Mouse (Mus musculus) lung, postnatal 10 days (tissue): ENCODE measurements around the gene Alox12b.

Source experiments
- DNase-seq: peaks from one replicate; pipeline ENCODE4 v3.0.0; 2021

The Alox12b gene

DNA sequence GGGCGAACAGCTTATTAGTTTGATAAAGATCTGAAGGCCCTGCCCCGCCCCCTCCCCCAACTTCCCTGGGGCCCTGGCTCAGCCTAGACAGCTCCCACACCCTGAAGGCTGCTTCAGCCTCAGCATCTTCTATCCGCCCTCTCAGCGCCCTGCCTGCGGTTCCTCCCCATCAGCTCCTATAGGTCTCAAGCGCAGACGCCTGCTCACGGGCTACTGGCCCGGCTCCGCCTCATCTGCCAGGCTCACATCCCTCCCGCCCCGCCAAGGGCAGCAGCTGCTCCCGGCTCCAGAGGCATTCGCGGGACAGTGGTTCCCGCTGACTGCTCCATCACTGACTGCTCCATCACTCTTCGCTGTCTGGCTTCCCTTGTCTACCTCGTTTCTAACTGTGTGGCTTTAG, at the start of gene Alox12b:
TSS of gene Alox12b (plus strand) at position 190 of the 400 bp plus-strand sequence.
- DNase-seq = no peak

DNA sequence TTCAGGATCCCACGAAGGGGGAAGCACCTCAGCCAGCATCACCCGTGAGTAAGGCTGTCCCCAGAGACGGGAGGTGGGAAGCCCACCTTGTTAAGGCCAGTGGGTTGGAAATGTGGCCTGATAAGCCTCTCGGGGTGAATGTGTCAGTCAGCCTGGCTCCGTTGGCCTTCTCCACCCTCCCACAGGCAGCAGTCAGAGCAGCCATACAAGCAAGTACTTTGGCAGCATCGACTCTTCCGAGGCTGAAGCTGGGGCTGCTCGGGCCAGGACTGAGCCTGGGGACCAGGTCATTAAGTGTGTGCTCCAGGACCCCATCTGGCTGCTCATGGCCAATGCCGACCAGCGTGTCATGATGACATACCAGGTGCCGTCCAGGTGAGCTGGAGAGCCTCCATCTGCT, 49.1 kb upstream of the Alox12b start:
- DNase-seq = no peak

DNA sequence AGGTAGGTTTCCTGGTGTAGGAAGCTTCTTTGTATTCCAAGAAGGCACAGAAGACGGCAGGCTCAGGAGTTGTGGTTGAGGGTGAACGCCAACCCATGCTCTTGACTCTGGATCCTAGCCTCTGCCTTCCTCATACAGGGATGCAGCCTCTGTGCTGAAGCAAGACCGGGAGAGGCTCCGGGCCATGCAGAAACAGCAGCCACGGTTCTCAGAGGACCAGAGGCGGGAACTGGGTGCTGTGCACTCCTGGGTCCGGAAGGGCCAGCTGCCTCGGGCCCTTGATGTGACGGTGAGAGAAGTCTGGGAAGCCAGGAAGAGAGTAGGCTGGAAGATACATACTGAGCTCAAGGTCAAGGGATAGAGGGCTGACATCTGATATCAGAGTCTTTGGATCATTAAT, 48.6 kb upstream of the Alox12b start:
- no peak for DNase-seq

DNA sequence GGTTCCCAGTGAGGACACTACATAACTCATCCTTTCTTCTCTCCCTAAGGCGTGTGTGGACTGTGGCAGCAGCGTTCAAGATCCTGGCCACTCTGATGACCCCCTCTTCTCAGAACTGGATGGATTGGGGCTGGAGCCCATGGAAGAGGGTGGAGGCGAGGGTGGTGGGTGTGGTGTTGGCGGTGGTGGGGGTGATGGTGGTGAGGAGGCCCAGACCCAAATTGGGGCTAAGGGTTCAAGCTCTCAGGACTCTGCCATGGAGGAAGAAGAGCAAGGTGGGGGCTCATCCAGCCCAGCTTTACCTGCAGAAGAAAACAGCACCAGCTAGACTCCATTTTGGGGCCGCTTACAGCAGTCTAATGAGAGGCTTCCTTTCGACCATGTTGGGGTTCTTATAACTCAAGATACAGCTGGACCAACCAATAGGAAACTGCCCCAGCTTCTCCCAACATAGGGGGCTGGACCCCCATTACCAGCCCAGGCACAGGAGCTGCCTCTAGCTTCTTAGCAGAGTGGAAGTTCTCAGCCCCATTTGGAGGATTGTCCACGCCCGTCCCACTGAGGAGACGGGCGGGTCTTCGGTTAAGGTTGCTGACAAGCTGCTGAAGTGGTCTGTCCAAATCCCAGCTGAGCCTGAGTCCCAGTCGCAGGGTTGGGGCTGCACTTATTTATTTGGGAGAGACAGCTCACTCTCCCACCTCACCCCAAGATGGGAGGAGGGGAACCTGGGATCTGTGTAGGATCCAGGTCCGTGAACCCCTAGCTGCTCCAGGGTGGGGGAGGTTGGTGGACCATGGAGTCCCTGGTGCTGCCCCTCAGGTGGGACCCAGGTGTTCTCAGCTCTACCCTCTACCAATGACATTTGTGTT, 47.5 kb upstream of the Alox12b start:
- DNase-seq = no peak

DNA sequence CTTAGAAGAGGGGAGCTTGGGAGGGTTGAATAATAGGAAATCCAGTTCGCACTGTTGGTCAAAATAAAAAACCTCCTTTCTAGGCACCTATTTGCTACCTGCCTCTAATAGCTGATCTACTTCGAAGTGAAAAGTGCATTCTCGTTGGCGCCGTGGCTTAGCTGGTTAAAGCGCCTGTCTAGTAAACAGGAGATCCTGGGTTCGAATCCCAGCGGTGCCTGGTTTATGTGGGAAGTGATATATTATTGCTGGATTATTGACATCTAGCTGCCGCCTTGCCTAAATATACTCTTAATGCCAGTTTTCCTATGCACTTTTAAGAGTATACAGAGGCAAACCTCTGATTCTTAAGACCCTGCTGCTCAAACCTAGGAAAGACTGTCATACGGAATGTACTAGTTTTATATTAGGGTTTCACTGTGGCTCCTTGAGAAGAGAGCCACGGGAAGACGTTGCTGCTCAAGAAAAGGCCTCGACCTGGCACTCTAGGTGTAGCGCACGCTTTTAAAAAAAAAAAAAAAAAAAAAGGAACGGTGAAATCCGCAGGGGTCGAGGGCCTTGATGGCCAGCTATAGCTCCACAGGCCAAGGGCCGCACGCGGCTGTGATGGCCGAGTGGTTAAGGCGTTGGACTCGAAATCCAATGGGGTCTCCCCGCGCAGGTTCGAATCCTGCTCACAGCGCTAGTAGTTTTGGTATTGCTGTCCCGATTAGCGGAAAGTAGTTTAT, 46.3 kb upstream of the Alox12b start:
- peak; percentile 94 for DNase-seq

DNA sequence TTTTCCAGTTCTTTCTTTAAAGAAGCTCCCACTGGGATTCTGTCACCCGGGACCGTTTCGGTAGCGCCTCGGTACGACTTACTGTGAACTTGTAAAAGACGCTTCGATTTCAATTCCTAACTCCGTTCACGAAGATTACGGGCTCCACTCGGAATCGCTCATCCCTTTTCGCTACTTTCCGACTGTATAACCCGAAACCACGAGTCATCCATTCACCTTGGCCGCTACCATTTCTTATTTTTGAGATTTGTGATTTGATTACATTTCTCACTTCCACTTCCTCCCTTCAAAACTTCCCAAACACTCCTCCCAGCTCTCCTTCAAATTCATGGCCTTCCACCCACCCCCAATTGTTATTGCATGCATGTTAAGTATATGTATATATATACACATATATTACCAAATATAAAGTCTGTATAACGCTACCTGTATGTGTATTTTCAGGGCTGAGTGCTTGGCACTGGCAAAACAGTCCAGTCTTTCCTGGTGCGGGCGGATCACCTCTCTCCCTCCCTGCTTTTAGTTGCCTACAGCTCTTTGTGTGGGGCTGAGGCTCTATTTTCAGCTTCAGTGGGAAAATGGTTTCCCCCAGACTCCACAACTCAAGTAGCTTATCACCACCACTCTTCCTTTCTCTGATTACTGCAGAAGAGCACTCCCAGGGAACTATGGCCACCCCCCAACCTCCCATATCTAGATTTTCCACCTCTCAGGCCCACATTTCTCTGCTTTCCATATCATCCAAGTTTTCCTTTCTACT, 45.6 kb upstream of the Alox12b start:
- no peak for DNase-seq

DNA sequence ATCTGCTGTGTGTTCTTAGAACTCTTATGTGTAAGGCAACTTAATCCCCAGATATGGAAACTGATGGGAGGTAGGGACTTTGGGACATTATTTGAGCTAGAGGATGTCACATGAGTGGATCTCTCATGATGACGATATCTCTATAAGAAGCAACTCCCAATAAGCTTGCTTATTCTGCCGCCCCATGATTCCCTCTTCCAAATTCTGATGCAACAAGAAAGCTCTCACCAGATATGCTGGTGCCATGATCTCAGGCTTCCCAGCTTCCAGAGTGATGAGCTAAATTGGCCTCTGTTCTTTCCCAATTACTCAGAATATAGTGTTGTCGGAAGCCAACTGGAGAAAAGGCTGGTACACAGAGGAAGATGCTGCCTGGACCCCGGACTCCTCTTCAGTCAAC, 44.9 kb upstream of the Alox12b start:
- no peak for DNase-seq

DNA sequence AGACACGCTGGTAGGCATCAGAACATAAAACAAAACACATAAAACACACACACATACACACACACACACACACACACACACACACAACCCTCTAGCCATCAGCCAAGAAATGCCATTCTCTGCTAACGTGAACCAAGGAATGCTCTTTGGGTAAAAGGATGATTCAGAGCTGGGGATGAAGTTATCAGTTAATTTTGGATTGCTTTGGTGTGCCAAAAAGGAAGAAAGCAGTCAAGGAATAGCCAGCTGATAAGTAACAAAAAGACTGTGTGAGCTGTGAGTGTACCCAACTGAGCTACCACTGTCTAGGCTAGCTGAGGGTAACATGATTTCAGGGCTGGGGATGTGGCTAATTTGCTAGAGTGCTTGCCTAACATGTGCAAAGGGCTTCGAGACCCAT, 42.8 kb upstream of the Alox12b start:
- no peak for DNase-seq

DNA sequence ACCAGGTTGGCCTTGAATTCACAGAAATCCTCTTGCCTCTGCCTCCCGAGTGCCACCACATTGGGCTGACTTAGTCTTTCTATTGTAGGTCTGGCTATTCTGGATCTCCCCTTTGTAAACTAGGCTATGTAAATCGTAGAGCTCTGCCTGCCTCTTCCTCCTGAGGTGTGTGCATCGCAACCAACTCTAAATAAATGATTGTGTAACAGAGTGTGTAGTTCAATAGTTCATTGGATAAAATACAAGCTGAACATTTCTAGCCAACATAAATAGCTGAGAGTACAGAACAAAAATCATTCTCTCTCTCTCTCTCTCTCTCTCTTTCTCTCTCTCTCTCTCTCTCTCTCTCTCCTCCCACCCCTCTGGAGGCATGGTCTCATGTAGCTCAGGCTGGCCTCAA, 42.2 kb upstream of the Alox12b start:
- no peak for DNase-seq

DNA sequence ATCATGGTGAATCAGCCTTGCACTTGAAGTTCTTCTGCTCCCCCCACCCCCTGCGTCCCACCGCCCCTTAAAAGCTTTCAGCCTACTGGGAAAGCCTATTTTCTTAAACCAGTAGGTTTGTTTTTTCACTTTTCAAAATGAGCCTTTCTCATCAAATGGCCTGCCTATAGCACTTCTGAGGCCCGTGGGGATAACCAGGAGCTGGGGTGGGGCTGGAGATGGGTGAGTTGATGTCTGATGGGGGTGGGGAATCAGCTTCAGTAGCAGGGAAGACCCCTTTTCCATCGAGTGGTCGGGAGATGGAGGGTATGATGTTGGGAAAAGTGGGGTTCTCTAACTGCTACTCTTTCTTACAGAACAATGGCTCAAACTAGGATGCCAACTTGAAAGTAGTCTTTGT, 39.9 kb upstream of the Alox12b start:
- DNase-seq = no peak

DNA sequence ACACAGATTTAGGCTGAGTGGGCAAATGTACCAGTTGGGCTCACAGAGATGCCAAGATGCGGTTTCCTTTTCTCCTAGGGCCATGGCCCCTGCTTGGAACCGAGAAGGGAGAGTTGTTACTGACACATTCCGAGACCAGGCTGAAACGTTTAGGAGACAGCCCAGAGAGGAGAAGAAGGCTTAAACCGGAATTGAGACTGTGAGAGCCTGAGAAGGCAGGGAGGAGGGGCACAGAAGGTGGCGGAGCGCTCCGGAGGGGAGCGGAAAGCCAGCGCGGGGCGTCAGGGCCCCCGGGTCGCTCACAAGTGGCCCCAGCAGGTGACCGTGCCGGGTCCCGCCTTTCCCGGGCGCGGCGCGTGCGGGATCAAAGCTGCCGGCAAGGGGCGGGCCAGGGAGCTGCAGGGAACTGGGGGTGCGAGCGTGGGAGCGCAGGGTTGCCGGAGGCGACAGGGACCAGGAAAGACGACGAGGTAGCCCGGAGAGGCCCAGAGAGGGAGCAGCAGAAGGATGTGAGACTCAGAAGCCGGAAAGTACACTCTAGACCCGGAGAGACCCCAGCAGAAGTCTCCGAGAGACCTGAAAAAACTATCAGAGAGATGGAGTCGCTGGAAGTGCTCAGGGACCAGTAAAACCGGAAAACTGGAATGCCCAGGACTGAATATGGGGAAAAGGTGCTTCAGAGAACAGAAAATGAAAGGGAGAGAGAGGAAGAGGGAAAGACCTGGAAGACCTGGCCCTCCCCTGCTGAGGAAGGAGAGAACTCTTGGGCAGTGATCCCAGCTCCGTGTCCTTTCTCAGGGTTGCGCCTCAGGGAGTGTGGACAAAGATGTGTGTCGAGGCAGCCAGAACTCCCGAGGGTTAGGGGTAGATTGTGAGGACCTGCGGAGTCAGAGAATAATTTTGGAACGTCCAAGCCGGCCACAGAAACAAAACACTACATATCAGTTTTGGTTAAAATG, 38.8 kb upstream of the Alox12b start:
- DNase-seq = peak; percentile 74

DNA sequence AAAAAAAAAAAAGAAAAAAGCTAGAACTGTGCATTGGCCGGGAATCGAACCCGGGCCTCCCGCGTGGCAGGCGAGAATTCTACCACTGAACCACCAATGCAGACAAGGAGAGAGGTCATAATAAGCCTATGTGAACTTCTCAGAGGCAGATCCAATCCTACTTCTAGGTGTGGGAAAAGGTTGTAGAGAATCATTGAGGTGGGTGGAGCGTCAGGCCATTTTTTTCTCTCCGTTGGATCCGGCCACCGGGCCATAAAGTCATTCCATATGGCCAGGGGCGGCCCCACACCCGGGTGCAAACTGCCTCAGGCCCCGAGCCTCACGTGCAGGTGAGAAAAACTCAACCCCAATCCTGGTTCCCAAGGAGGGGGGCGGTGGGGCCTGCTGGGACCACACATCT, 38.0 kb upstream of the Alox12b start:
- DNase-seq = peak; percentile 90

DNA sequence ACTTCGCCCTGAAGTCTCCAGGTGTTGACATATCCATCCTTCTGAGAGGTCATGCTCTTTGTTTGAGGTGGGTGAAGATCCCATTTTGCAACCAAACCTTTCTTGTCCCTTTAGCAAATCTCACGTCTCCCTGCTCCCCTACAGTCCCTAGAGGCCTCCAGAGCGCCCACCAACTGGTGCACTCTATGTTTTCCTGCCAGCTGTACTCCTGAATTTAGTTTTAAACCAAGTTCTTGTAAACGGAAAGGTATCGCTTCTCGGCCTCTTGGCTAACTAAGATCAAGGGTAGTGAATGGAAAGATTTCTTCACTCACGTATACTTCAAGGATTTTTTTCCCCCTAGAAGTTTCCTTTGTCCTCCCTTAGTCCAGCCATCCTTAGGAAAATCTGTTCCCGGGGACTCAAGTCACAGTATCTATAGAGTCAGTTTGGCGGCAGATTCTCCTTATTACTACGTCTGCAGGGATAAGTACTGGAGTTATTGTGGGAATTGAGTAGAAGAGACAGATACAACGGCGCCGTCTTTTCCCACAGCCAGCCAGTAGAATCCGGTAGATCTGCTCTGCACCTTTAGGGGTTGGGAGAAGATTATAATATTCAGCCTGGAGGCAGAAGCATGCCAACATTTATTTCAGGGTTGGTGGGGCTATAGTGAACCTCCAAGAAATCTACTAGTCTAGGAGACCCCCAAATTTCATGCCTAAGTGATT, 37.2 kb upstream of the Alox12b start:
- no peak for DNase-seq

DNA sequence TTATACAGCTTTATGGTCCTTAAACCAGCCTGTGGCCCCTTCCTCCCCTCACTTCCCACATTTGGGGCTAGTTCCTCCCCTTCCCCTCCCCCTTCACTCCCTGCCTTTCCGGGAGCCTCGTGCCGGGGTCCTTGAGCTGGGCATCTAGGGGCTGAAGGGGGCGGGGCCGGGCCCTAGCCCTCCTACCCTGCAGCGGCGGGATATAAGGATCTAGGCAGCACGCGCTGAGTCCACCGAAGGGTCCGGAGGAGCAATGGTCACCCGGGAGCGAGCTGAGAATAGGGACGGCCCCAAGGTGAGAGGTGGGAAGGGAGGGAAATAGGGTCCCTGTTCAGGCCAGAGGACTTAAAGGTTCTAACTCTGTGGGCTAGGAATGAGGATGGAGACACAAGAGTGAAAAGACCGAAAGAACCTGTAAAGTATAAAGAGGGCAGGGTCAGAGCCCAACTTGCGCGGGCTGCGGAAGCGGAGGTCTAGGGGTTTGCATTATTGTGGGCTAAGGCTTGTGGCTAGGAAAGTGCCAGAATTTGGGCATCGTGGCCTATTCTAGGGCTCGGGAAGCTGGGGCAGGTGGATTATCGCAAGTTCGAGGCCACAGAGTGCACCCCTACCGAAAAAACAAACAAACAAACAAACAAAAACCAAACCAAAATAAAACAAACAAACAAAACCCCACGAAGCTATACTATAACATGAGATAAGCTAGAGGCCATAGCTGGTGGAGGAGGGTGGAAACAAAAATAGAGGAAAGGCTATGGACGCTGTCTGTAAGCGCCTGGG, 36.4 kb upstream of the Alox12b start, which contains the start of gene Hes7:
TSS of gene Hes7 (plus strand) at position 184 of the 780 bp plus-strand sequence.
- DNase-seq = peak; percentile 42

DNA sequence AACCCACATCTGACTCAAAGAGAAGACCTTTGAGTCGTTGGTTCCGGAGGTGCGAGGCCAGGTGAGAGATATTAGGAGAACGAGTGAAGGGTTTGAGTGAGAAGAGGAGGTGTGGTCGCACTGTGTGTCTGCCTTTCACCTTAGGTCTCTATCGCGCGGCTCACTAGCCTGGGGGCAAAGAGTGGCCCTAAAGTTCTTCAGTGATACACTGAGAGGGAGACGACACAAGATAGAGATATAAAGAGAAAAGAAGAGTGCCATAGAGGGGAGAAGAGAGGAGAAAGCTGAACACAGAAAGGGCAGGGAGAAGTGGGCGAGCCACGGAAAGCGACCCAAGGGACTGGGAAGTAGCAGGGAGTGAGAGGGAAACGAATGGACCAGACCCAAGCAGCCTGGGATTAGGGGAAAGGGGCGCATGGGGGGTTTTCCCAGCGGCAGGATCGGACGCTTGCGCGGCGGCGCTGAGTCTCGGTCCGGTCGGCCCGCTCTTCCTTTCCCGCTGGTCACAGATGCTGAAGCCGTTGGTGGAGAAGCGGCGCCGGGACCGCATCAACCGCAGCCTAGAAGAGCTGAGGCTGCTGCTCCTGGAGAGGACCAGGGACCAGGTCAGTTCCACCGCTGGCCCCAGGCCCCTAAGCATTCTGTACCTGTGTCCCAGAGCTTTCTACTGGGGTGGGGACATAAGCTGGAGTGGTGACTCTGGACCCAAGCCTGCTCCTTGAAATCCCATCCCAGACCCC, 35.6 kb upstream of the Alox12b start:
- DNase-seq = peak; percentile 47

DNA sequence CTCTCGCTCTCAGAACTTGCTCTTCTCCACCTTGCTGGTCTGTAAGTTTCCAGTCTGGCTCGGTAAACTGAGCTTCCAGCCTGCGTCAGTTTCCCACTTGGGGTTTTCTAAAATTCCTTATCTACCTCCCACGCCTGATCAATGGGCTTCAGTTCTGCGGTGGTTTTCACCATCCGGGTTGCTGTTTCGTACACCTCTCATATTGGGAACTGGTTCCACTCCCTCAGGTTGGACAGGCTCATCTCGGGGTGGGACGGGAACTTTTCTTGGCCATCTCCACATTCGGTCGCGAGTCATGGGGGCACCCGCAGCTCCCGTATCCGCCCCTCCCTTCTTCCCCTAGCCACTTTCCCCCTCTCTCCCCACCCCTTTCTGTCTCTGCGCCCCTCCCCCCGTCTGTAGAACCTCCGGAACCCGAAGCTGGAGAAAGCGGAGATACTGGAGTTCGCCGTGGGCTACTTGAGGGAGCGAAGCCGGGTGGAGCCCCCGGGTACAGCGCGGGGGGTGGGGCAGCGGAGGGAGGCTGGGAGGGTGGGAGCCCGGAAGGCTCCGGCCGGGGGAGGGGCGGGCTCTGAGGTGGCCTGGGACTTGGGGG, 35.0 kb upstream of the Alox12b start:
- no peak for DNase-seq

DNA sequence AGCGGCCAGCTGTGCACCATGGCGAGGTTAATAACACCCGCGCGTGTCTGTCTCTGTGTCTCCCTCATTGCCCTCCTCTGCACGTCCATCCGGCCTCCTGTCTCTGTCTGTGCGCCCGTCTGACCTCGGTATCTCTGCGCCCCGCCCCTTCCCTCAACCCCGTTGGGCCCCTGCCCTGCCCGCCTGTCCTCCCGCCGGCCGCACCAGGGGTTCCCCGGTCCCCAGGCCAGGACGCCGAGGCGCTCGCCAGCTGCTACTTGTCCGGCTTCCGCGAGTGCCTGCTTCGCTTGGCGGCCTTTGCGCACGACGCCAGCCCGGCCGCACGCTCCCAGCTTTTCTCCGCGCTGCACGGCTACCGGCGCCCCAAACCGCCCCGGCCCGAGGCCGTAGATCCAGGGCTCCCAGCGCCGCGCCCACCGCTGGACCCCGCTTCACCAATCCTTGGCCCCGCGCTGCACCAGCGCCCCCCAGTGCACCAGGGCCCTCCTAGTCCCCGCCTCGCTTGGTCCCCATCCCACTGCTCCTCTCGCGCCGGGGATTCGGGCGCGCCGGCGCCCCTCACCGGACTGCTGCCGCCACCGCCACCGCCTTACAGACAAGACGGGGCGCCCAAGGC, 34.3 kb upstream of the Alox12b start, which contains the start of gene 9130213A22Rik:
TSS of gene 9130213A22Rik (minus strand) at position 254 of the 616 bp plus-strand sequence.
- DNase-seq = peak; percentile 96

DNA sequence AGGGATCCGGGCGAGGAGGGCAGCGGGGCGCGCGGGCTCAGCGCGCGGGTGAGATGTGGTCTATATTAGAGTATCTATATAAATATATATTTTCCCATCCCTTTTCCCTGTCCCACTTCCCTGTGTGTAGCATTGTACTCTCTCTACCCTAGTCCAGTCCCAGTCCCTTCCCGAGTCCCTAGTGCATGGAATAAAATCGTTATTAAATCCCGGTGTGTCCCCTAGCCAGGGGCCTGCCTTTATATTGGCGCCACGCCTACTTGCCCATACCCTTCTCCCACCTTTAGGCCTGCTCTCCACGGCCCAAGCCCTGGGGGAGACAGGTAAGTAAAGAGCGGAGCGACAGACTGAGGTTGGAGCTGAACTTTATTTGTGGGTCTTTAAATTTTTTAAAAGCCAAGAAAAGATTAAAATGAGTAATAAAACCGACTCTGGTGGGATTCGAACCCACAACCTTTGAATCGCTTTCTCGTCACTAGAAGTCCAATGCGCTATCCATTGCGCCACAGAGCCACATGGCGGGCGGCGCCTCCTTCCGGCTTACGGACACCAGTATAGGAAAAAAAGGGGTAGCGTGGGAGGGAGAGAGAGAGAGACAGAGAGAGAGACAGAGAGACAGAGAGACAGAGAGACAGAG, 33.6 kb upstream of the Alox12b start:
- peak; percentile 94 for DNase-seq
